Mouse (Mus musculus): ENCODE data around the gene Tacc2. TPM values are rescaled to one million over a fixed set of nuclear protein-coding genes. Genes with fewer than 3 reads are reported as not detected.
"Not testable (repeated sequence)": the region's sequence is repeated elsewhere in the genome, so short reads cannot be mapped to it uniquely, and the experiment has no call there.

Gene Tacc2
- total RNA-seq, 2 experiments from 2014 or later, result 27.5 to 58.4 TPM

- no peak for DNase-seq
These were observed 73.4 kb downstream of the Tacc2 start for GRCm38 (mm10) chr7:130650621-130651020.

- DNase-seq, result no peak
These were observed 75.9 kb downstream of the Tacc2 start for GRCm38 (mm10) chr7:130653036-130653555.

- no peak for DNase-seq
These were observed 77.3 kb downstream of the Tacc2 start for GRCm38 (mm10) chr7:130654562-130654961.

- DNase-seq, result no peak
These were observed 79.7 kb downstream of the Tacc2 start for GRCm38 (mm10) chr7:130656965-130657364.

GRCm38 (mm10) chr7:130657751-130658150 is 80.5 kb downstream of the Tacc2 start:
- DNase-seq, result peak; percentile 80

- no peak for DNase-seq
These were observed 81.9 kb downstream of the Tacc2 start for GRCm38 (mm10) chr7:130659129-130659528.

GRCm38 (mm10) chr7:130662250-130662649 is 85.0 kb downstream of the Tacc2 start:
- no peak for DNase-seq

- no peak for DNase-seq
These were observed 85.6 kb downstream of the Tacc2 start for GRCm38 (mm10) chr7:130662869-130663268.

- no peak for DNase-seq
These were observed 86.8 kb downstream of the Tacc2 start for GRCm38 (mm10) chr7:130664037-130664436.

- no peak for DNase-seq
These were observed 87.4 kb downstream of the Tacc2 start for GRCm38 (mm10) chr7:130664629-130665028.

- no peak for DNase-seq
These were observed 88.1 kb downstream of the Tacc2 start for GRCm38 (mm10) chr7:130665358-130665757.

- DNase-seq, result not testable (repeated sequence)
These were observed 90.8 kb downstream of the Tacc2 start for GRCm38 (mm10) chr7:130668013-130668412.

GRCm38 (mm10) chr7:130668729-130669281 is 91.6 kb downstream of the Tacc2 start:
- no peak for DNase-seq

- no peak for DNase-seq
These were observed 92.2 kb downstream of the Tacc2 start for GRCm38 (mm10) chr7:130669370-130669881.

- no peak for DNase-seq
These were observed 93.1 kb downstream of the Tacc2 start for GRCm38 (mm10) chr7:130670358-130670757.

GRCm38 (mm10) chr7:130671301-130671700 is 94.1 kb downstream of the Tacc2 start:
- DNase-seq, result peak; percentile 53

GRCm38 (mm10) chr7:130673169-130674033 is 96.2 kb downstream of the Tacc2 start:
- peak; percentile 58 for DNase-seq

- no peak for DNase-seq
These were observed 97.3 kb downstream of the Tacc2 start for GRCm38 (mm10) chr7:130674526-130674925.

GRCm38 (mm10) chr7:130676885-130677540 is 99.8 kb downstream of the Tacc2 start:
- no peak for DNase-seq

- no peak for DNase-seq
These were observed 100.5 kb downstream of the Tacc2 start for GRCm38 (mm10) chr7:130677541-130678274.

GRCm38 (mm10) chr7:130678414-130678813 is 101.2 kb downstream of the Tacc2 start:
- DNase-seq, result no peak

GRCm38 (mm10) chr7:130681798-130682197 is 104.6 kb downstream of the Tacc2 start:
- peak; percentile 70 for DNase-seq
